Mouse (Mus musculus) cerebellum, adult 8-10 months (tissue): ENCODE data around the gene Dnah6.
A peak's percentile ranks its signal among the peaks of the same experiment; 100 is the strongest.

Experiments
- DNase-seq: peaks from one replicate; pipeline ENCODE4 v3.0.0; 2022

Dnah6 gene

DNA sequence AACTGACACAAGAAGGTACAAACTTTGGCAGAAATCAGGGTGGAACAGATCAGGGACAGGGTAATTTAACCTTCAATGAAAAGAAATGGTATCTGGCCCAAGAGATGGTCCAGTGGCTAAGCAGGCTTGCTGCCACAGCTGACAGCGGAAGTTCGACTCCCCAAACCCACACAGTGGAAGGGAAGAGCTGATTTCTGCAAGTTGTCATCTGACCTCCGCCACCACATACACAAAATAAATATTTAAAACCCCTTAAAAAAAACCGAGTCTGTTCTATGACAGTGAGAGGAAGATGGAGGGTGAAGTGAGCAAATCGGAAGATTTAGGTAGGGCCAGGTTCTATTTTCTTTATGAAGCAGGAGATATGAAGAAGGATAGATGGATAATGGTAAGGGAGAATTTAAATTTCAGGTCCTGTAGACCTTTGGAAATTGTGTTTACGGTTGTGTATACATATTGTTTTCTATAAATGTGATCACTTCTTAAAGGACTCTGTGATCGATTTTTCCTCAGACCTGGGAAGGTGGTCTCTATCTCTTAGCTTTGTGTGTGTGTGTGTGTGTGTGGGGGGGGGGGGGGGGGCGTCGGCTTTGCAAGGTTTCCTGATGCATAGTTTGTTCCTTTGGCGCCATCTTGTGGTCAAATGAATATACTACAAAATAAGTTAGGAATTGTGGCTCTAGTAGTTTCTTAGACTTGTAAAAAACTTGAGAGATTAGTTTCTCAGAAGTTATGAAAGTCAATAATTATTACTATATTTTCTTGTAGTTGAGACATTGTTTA, 6.1 kb upstream of the Dnah6 start:
- no peak for DNase-seq

DNA sequence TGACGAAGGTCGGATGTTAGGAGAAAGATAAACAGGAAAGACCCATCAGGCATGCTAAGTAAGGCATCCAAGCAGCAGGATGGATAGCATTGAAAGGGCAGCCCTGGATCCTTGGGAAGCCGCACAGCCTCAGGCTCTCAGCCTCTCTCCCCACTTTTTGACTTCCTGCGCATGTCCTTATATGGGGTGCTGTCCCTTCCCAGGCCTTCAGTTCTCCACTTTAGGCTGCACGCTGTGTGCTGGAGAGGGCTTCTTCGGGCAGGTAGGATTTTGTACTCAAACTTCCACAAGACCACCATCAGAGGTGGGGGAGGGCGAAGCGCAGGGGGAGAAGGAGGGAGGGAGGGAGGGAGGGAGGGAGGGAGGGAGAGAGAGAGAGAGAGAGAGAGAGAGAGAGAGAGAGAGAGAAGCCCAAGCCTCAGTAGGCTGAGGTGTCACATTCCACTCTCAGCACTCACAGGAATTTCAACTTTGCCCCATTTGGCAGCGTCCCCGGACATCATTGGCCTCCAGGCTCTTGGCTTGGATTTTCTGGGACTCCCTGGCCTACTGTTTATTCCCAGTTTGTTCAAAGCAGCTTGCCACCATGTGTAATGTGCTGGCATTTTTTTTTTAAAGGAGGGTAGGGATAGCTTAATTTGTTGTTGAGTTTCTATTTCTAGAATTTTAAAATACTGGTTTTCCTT, 1.5 kb upstream of the Dnah6 start:
- DNase-seq: peak; percentile 53

DNA sequence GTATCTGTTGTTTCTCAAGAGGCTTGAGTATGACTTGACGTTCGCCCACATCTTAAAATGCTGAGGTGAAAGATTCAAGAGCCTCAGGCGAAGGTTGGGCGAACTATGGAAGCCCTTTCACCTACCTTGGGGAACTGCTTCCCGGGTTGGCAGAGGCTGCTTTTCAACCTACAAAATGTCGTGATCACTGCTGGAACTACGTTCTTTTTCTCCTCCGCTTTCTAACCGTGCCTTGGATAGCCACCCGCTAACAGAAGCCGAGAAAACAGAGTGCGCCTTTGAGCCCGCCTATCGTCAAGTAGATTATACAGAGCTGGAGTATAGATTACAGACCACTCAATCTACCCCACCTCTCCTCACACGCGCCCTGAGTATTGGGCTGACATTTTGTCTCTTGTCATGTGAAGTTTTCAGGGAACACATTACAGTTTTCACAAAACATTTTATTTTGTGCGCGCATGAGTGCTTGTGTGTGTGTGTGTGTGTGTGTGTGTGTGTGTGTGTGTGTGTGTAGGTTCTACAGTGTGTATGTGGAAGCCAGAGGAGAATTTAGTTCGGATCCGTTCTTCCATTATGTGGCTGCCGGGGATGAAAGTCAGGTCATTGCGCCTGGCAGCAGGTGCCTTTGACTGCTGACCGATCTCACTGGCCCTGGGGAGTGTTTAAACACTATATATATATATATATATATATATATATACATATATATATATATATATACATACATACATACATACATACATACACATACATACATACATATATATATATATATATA, 696 bp upstream of the Dnah6 start:
- DNase-seq: no peak

DNA sequence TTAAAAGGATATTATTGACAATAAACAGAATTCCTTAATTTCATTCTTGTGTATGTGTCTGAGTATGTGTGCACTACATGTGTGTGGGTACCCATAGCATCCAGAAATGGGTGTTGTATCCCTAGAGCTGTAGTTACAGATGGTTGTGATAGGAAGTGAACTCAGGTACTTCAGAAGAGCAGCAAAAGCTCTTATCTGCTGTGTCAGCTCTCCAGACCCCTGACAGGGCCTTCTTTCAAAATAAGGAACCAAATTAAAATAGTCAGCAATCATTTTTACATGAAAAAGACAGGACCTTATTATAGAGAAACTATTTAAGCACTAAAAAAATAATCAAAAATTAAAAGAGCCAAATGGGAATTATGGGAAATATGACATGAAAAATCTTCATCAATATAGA, 9.8 kb downstream of the Dnah6 start:
- no peak for DNase-seq

DNA sequence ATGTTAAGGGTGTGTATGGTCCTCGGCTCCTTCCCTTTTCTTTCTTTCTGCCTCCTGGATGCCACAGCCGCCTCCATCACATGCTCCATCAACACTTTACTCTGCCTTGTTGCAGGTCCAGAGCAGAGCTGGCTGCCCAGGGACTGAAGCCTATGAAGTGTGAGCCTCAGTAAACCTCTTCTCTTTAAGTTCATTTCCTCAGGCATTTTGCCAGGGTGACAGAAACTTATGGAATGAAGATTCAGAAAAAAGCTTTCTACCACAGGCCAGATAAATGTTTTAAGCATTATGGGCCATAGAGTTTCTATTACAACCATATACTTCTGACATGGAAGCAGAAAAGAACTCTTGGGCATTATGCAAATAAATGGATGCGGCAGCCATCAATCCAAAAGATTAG, 10.4 kb downstream of the Dnah6 start:
- no peak for DNase-seq

DNA sequence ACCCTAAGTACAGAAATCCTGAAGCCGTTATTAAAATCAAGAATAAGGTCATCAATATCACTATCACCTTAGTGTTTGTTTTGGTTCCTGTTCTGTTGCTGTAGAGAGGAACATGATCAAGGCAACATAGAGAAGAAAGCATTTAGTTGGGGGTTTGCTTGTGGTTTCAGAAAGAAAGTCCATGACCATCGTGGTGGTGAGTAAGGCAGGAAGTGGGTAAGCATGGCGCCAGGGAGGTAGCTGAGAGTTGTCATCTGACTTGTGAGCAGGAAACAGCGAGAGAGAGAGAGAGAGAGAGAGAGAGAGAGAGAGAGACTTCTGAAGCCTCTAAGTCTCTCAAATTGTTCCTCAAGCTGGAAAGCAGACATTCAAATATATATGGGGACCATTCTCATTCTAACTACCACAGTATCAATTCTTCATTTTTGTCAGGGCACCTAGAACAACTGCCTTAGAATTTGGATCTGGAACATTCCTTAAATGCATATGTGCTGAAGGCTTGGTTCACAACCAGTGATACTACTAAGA, 10.9 kb downstream of the Dnah6 start:
- no peak for DNase-seq

DNA sequence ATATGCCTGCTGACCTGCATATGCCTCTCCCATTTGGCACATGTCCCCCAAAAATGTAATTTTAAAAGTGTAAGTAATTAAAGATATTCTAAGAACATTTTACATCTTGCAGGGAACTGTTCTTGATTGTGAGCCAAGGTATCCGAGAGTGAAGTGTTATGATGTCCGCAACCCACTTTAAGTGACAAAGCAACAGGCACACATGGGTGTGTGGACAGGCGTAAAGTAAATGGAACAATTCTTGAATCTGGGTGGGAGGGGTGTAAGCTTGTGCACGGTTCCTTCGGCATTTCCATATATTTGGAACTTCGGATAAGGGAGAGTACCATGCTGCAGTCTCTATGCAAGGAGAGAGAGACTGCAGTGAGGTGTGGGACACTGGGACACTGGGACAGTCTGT, 11.9 kb downstream of the Dnah6 start:
- DNase-seq: no peak

DNA sequence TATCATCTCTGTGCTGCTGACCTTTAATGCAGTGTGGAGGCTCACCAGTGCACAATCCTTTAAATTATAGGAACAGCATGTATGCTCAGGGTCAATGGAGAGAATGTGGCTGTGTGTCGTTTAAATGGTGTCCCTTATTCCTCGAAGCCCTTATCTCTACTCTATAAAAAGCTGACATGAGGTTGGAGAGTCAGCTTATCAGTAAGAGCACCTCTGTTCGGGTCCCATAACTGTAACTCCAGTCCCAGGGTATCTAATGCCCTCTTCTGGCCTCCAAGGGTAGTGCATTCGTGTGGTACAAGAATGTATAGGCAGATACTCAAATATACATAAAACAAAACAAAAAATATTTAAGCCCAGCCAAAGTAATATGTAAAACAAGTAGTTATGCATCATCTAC, 16.5 kb downstream of the Dnah6 start:
- no peak for DNase-seq

DNA sequence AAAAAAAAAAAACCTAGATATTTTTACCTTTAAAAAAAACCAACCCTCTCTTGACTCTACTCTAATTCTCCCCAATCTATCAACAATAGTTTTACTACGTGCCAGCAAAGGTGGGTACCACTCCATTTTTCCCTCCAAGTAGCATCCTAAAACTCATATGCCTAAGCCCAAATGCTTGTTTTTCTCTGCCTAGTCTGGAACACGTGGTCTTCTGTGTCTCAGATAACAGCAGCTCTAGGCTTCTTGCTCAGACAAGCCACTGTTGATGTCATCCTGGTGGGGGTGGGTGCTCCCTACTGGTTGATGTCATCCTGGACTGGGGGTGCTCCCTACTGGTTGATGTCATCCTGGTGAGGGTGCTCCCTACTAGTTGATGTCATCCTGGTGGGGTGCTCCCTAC, 17.7 kb downstream of the Dnah6 start:
- no peak for DNase-seq

DNA sequence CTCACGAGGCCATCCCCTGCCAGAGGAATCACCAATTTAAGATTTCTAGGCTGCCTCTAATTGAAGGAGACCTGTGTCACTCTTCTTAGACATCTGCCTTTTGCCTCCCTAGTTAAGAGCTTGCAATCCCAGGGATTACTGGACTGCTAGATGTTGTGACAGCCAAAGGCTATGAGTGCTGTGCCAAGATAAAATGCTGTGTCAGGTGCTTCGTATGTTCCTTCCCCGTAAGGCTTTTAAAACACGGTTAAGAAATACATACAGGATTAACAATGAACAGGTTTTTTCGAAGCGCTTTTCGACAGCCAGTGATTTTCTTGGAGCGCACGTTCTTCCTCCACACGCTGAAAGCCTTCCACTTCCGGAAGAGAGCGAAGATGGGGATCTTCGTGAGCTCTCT, 26.2 kb downstream of the Dnah6 start:
- DNase-seq: no peak

DNA sequence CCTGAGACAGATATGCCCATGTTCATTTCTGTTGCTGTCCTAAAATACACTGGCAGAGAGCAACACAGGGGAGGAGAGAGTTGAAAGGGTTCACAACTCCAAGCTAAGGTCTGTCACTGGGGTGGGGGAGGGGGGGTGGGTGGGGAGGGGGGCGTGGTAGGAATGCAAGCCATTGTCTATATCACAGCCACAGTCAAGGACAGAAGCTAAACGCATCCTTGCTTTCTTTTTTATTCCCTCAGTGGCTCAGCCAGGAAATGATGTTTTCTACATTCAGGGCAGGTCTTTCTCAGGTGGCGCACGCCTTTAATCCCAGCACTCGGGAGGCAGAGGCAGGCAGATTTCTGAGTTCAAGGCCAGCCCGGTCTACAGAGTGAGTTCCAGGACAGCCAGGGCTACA, 30.7 kb downstream of the Dnah6 start:
- no peak for DNase-seq

DNA sequence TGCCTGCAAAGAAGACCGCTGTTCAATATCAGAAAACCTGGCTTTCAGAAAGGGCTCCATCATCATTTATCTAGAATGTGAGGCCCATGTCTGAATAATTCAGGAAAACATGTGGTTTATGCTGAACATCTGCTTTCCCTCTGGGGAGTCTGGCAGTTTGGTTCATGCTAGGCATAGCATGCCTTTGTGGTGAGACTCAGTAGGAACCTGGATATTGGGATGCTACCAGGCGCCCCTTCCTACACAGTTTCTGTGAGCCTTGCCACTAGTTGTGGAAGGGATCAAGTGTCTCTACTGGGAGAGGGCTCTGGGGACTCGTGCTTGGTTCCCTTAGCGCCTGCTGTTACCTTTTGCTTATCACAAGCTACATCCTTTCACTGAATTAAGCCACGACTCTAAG, 37.2 kb downstream of the Dnah6 start:
- DNase-seq: no peak

DNA sequence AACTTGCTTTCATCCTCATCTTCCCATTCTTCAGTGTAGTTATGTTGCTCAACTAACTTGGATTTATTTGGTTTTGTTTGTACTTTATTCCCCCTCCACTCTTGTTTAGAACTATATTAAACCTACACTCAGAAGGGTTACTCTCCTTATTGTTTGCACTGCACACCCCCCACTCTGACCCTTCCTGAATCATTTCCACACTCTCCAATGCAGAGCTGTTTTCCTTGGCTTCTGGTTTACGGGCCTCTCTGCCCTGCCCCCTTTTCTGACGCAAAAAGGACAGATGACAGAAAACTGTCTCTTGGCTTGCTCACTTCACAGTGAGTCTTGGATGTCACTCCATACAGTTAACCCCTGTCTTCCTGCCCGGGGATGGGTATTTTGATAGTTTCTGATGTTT, 38.5 kb downstream of the Dnah6 start:
- DNase-seq: no peak

DNA sequence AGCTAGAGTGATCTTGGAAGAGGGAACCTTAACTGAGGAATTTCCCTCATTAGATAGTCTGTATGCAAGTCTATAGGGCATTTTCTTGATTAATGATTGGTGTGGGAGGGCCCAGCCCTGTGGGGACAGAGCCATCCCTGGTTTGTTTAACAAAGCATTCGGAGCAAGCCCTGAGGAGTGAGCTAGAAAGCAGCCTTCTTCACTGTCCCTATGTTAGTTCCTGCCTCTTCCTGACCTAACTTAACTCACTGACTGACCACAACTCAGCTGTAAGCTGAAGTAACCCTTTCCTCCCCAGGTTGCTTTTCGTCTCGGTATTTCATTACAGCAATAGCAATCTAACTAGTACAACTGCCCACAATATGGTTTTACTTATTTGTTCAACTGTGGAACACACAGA, 39.0 kb downstream of the Dnah6 start:
- no peak for DNase-seq

DNA sequence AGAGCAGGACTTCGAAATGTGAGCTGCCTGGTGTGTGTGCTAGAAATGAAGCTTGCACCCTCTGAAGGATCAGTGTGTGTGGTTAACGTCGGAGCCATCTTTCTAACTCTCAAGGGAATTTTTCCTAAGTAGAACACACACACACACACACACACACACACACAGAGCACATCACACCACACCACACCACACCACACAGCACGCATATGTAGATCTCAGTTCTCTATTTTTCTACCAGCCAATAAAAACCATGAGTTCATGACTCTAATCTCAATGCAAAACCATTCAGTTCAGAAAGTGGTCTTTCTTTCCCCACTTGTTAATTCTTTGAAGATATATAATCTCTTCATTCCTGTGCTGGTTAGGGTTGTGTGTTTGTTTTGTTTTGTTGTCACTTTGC, 39.4 kb downstream of the Dnah6 start:
- no peak for DNase-seq

DNA sequence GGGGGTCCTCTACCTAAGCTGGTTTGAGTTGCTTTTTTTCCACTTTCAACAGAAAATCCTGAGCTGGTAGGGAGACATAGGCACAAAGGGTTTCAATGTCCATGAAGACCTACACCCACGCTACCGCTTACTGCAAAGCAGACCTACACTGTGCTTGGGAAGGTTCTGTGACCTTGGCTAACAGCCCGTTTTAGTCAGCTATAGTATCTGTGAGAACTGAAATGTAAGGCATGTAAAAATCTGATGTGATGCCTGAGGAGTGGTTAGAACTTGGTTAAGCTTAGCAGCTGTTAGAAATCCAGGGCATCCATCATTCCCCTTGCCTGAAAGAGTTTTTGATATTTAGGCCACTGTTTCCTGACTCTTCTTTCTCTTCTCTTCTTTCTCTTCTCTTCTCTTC, 46.3 kb downstream of the Dnah6 start:
- DNase-seq: no peak

DNA sequence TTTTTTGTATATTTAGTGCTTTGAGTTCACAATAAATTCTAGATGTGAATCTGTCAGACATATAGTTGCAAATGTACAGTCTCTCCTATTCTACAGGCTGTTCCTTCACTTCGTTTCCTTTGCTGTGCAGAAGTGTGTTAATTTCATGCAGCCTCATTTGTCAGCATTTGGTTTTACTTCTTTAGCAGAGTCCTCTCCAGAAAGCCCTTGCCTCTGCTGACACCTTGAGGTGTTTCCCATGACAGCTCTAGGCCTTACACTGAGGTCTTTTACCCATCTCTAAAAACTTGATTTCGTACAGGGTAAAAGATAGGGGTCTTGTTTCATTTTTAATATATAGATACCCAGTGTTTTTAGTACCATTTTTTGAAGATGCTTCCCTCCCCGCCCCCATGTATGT, 54.2 kb downstream of the Dnah6 start:
- DNase-seq: no peak

DNA sequence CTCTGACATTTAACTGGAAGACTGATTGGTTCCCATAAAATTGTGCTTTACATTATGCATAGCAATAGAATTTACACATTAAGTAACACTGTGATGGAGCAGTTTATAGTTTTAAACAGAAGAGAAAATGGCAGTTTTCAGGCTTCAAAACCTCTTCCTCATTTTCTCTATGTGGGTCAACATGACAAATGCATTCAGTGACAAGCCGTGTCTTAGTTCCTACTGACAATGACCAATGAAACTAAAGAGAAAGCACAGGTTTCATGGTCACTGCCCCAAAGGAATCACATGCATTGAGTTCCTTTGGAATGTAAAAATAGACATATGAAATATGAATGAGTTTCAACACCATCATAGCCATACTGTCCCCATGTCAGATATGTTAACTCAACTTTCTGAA, 58.5 kb downstream of the Dnah6 start:
- DNase-seq: no peak

DNA sequence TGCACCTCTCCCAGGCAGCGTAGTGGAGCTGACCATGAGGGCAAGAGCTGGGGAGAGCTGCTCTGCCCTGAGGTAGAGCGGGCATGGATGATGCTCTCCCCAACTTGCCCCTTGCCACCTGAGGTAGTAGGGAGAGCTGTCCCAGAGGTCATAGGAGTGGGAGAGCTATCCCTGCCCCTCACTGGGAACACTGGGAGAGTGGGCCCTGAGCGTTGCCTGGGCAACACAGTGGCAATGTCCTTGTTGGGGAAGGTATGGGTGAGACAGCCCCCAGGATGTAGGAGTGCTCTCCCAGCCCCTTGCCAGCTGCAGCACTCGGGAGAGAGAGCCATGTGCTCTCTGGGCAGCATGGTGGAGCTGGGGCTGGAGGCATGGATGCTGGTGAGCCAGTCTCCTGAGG, 60.1 kb downstream of the Dnah6 start:
- no peak for DNase-seq

DNA sequence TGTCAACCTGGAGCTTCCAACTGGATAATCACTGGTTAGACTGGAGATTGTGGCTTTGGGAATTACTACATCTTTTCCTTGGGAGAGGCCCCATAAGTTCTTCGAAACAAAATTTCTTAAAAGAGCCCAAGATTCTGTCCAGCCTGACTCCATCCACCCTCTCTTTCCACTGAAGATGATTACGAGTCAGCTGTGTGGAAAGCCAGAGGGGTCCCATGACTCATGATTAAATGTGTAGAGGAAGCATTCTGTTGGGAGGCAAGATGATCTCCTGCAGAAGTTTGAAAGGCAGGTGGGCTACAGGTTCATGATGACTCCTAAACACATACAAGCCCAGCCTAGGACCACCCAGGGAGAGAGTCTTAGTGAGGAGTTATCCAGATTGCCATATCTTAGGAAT, 66.0 kb downstream of the Dnah6 start:
- no peak for DNase-seq

DNA sequence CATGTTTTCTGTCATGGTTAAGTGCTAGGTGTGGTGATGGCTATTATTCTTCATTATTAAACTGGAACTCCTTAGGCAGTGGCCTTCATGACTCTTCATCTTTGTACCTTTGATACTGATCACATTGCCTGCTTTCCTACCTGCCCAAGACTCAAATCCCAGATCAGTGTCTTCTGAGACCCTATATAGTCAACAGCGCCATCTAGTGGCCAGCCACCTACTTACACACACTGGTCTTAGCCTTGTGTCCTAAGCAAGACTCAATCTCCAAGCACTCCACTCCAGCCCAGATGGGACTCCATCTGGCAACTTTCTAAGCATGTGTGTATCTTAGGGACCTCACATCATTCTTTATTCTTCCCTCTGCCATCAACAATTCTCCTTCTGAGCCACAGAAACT, 67.8 kb downstream of the Dnah6 start:
- peak; percentile 70 for DNase-seq

DNA sequence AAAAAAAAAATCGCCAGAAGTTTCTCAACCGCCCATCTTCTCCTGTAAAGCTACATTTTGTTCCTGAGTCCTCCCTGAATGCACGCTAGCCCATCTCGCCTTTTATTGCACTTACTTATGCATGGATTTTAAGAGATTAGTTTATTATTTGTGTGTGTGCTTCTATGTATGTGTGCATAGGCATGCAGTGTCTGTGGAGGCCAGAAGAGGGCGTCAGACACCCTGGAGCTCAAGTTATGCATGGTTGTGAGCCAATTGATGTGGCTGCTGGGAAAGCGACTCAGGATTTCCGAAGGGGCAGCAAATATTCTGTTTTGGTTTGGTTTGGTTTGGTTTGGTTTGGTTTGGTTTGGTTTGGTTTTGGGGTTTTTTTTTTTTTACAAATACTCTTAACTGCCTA, 78.0 kb downstream of the Dnah6 start:
- no peak for DNase-seq

DNA sequence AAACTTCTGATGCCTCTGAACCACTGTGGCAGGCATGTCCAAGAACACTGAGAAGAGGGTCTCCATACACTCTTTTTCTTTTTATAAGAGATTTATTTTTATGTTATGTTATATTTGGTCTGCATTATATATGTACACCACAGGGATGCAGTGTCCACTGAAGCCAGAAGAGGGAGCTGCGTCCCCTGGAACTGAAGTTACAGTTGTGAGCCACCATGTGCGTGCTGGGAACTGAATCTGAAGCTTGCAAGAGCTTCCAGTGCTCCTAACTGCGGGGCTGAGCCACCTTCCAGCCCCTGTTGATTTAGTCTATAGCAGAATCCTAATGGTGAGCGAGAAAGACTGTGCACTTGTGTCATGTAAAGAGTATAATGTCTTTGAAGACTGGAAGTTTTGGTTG, 78.7 kb downstream of the Dnah6 start:
- no peak for DNase-seq

DNA sequence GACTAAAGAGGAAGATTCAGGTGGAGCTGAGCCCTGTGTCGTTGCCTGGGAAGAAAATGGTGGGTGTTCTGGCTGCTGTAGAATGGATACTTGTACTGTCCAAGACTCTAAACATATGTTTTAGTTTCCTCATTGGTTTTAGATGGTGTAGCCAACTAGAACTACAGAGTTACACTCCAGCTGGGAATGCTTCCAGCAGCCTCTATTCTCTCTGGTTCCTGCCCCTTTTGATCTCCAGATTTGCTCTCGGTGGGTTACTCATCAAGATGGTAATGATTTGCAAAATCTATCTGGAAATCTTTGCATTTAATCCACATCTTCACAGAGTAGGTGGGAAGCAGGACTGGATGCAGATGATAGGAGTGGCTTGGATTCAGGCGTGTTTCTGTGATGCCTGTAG, 80.6 kb downstream of the Dnah6 start:
- DNase-seq: no peak
